Mouse (Mus musculus) liver, embryonic 11.5 days (tissue): ENCODE data around the gene Slc39a11. TPM values are rescaled to one million over a fixed set of nuclear protein-coding genes. Genes with fewer than 3 reads are reported as not detected.
A peak's percentile ranks its signal among the peaks of the same experiment; 100 is the strongest.

Source experiments
- ATAC-seq: fragments of 200-750 bp; cut with Nextera tagmentation; replicated peaks from 2 replicates; pipeline ENCODE4 v1.8.0; 2017; ENCODE audit warnings: moderate number of reproducible peaks, mild to moderate bottlenecking, moderate TSS enrichment, moderate library complexity; ENCODE audit not compliant: low FRiP score
- DNase-seq: peaks from one replicate; pipeline ENCODE4 v3.0.0-alpha.2; 2017; ENCODE audit warnings: low spot score
- H3K27ac ChIP-seq: fragments of 300-500 bp; sonication (generic); 2 replicates; pipeline ENCODE4 v1.5.1; 2014; ENCODE audit warnings: mild to moderate bottlenecking, low read depth, low read length, control low read depth
- H3K27me3 ChIP-seq: fragments of 300-500 bp; sonication (generic); replicated peaks from 2 replicates; pipeline ENCODE4 v1.6.1; 2014; ENCODE audit warnings: low read length, mixed read lengths; ENCODE audit not compliant: control insufficient read depth, insufficient read depth
- H3K36me3 ChIP-seq: fragments of 300-500 bp; sonication (generic); 2 replicates; pipeline ENCODE4 v1.6.1; 2014; ENCODE audit warnings: mild to moderate bottlenecking, low read length, moderate library complexity, mixed read lengths; ENCODE audit not compliant: control insufficient read depth, insufficient read depth
- H3K4me1 ChIP-seq: fragments of 300-500 bp; sonication (generic); replicated peaks from 2 replicates; pipeline ENCODE4 v1.6.1; 2014; ENCODE audit warnings: low read length, mixed read lengths; ENCODE audit not compliant: control insufficient read depth, insufficient read depth
- H3K4me2 ChIP-seq: fragments of 300-500 bp; sonication (generic); 2 replicates; pipeline ENCODE4 v1.6.1; 2014; ENCODE audit warnings: mild to moderate bottlenecking, control low read depth, moderate library complexity
- H3K4me3 ChIP-seq: fragments of 300-500 bp; sonication (generic); 2 replicates; pipeline ENCODE4 v1.5.1; 2014; ENCODE audit warnings: low read depth, low read length, control low read depth
- H3K9ac ChIP-seq: fragments of 300-500 bp; sonication (generic); 2 replicates; pipeline ENCODE4 v1.6.1; 2014; ENCODE audit warnings: low read depth, low read length, control low read depth
- H3K9me3 ChIP-seq: fragments of 300-500 bp; sonication (generic); 2 replicates; pipeline ENCODE4 v1.6.1; 2016; ENCODE audit warnings: low read length, inconsistent platforms, mixed read lengths; ENCODE audit not compliant: control insufficient read depth
- WGBS: fragments of 180-500 bp; shearing (Covaris S2); extraction: QIAGEN DNeasy Blood & Tissue Kit; methylation state at CpG from one replicate; pipeline ENCODE4 v1.1.7; 2014; 5-methylcytosine and 5-hydroxymethylcytosine counted together
- polyA plus RNA-seq: library from polyadenylated mRNA; unstranded; fragments of >200 nt; fragmentation: Nextera tagmentation; extraction: Ambion mirVana; gene quantifications from 2 replicates; pipeline ENCODE4 v1.2.1, GENCODE M21; 2014

Gene Slc39a11
- polyA plus RNA-seq, 1 experiment from 2014 or later: 20.9 TPM

GRCm38 (mm10) chr11:113676847-113677246 lies 27.0 kb upstream of the Slc39a11 start:
- H3K4me1 ChIP-seq: peaks cover 17% of the 10 kb centered on the region
- no peak overlapping the region for H3K27ac ChIP-seq
- peaks cover 23% of the 10 kb centered on the region for H3K36me3 ChIP-seq
- 87% methylated on average over 2 of the region's 2 CpGs for WGBS
- no peak for ATAC-seq
- H3K27me3 ChIP-seq: no peaks in the 10 kb centered on the region
- no peak overlapping the region for H3K9ac ChIP-seq
- H3K4me2 ChIP-seq: no peak overlapping the region
- DNase-seq: no peak
- H3K9me3 ChIP-seq: no peaks in the 10 kb centered on the region
- no peak overlapping the region for H3K4me3 ChIP-seq

DNA sequence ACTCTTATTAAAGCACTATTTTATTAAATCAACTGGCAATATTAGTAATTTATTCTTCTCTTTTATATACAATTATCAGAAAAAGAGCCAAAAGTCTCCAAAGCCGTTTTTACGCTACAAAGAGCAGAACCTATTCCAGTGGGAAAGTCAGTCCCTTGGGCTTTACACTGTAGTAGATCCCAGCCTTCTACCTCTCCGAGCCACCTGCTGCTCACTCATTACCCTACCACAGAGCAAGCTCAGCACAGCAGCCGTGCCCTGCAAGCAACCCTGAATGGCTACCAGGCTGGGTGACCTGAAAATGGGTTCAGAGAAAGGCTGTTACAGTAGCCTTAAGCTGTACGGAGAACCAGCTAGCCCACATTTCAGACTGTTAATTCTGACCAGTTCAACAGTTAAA lies 24.7 kb upstream of the Slc39a11 start:
- Histone ChIP-seq H3K27ac (no peak overlapping the region), H3K4me3 (no peak overlapping the region), H3K9ac (no peak overlapping the region), H3K4me2 (no peak overlapping the region), H3K27me3 (no peaks in the 10 kb centered on the region), H3K36me3 (peaks cover 38% of the 10 kb centered on the region), H3K4me1 (peaks cover 11% of the 10 kb centered on the region; the same call in 1 of the 2 replicates), H3K9me3 (no peaks in the 10 kb centered on the region)
- no peak for DNase-seq
- no peak for ATAC-seq
- 92% methylated on average over 5 of the region's 5 CpGs for WGBS

DNA sequence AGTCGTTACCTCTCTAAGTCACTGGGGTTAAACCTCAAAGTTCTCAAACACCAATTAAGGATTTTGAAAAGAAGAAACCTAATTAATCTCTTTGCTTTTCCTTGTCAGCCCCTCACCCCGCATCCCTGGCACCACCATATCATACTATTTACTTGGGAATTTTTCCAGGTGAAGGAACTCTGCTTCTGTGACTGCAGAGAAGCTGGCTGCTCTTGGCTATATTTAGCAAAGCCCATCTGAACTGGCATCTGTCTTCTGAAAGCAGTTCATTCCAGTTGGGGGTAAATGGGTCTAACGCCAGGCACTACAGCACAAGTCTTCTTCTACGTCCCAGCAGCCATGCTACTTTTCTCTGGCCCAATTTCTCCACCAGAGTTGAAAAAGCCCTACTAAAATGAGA lies 23.7 kb upstream of the Slc39a11 start:
- no peaks in the 10 kb centered on the region for H3K9me3 ChIP-seq
- no peak overlapping the region for H3K4me3 ChIP-seq
- H3K27ac ChIP-seq: no peak overlapping the region
- H3K4me2 ChIP-seq: no peak overlapping the region
- no peak for DNase-seq
- peaks cover 11% of the 10 kb centered on the region for H3K4me1 ChIP-seq
- H3K27me3 ChIP-seq: no peaks in the 10 kb centered on the region
- 92% methylated on average over 4 of the region's 4 CpGs for WGBS
- peaks cover 41% of the 10 kb centered on the region for H3K36me3 ChIP-seq
- no peak for ATAC-seq
- H3K9ac ChIP-seq: no peak overlapping the region

- H3K27me3 ChIP-seq: no peaks in the 10 kb centered on the region
- H3K27ac ChIP-seq: no peak overlapping the region
- ATAC-seq: peak; percentile 50; the same call in 1 of the 2 replicates
- H3K9me3 ChIP-seq: no peaks in the 10 kb centered on the region
- peaks cover 37% of the 10 kb centered on the region for H3K4me1 ChIP-seq
- WGBS: 73% methylated on average over 4 of the region's 4 CpGs
- H3K9ac ChIP-seq: no peak overlapping the region
- no peak overlapping the region for H3K4me3 ChIP-seq
- H3K36me3 ChIP-seq: peaks cover 37% of the 10 kb centered on the region
- no peak overlapping the region for H3K4me2 ChIP-seq
- DNase-seq: no peak
These were observed 19.8 kb upstream of the Slc39a11 start for GRCm38 (mm10) chr11:113669711-113670110.

DNA sequence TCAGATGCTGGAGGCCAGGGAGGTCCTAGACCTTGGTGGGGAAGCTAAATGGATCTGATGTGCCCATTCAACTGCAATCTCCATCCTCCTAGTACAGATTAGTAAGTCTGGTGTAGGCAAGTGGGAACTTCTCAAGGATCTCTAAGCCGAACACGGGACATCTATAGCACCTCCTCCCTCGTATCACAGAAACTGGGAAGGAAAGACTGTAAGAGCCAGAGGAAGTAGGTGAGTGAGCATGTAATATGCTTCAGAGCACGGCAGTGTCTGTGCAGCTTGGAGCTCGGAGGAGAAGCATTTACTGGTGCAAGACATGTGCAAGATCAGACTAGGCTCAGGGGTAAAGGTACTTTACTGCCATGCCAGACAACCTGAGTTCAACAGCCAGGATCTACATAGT lies 19.0 kb upstream of the Slc39a11 start:
- Histone ChIP-seq H3K4me1 (peaks cover 37% of the 10 kb centered on the region), H3K27ac (no peak overlapping the region), H3K9ac (no peak overlapping the region), H3K27me3 (no peaks in the 10 kb centered on the region), H3K36me3 (peaks cover 39% of the 10 kb centered on the region), H3K4me2 (no peak overlapping the region), H3K4me3 (no peak overlapping the region), H3K9me3 (no peaks in the 10 kb centered on the region)
- ATAC-seq (no peak), DNase-seq (no peak)
- WGBS: 83% methylated on average over 5 of the region's 5 CpGs

GRCm38 (mm10) chr11:113667704-113668103 lies 17.8 kb upstream of the Slc39a11 start:
- 74% methylated on average over 4 of the region's 4 CpGs for WGBS
- Histone ChIP-seq H3K9me3 (no peaks in the 10 kb centered on the region), H3K27ac (peak overlapping the region; percentile 32), H3K9ac (no peak overlapping the region), H3K27me3 (no peaks in the 10 kb centered on the region), H3K4me2 (no peak overlapping the region; the same call in 1 of the 2 replicates), H3K4me1 (peaks cover 37% of the 10 kb centered on the region), H3K4me3 (no peak overlapping the region), H3K36me3 (peaks cover 35% of the 10 kb centered on the region)
- ATAC-seq (no peak), DNase-seq (no peak)

GRCm38 (mm10) chr11:113667122-113667521 lies 17.2 kb upstream of the Slc39a11 start:
- no peaks in the 10 kb centered on the region for H3K9me3 ChIP-seq
- peaks cover 34% of the 10 kb centered on the region for H3K36me3 ChIP-seq
- no peak for DNase-seq
- 67% methylated on average over 2 of the region's 2 CpGs for WGBS
- H3K4me2 ChIP-seq: no peak overlapping the region
- H3K4me1 ChIP-seq: peaks cover 37% of the 10 kb centered on the region
- peak overlapping the region; percentile 32 for H3K27ac ChIP-seq
- no peak overlapping the region for H3K4me3 ChIP-seq
- H3K9ac ChIP-seq: no peak overlapping the region
- H3K27me3 ChIP-seq: no peaks in the 10 kb centered on the region
- no peak for ATAC-seq

DNA sequence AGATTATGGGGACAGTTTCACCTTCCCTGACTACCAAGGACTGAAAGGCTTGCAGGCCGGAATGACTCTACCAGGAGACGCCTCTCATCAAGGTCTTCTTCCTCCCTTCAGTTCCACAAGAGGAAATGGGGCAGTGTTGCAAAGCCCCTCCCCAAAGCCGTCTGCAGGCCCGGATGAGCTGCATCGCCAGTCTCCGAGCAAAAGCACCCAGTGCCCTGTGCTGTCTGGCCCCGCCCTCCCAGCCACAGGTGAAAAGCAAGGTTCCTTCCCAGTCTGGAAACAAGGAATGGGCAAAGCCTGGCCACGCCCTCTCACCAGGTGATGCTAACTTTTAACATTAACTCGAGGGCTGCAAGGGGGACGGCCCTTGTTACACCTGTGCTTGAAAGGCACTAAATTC lies 16.8 kb upstream of the Slc39a11 start:
- peak overlapping the region; percentile 44 for H3K4me2 ChIP-seq
- WGBS: 49% methylated on average over 10 of the region's 10 CpGs
- H3K27ac ChIP-seq: peak overlapping the region; percentile 38; the same call in 1 of the 2 replicates
- H3K9me3 ChIP-seq: no peaks in the 10 kb centered on the region
- no peak overlapping the region for H3K4me3 ChIP-seq
- no peaks in the 10 kb centered on the region for H3K27me3 ChIP-seq
- peaks cover 37% of the 10 kb centered on the region for H3K36me3 ChIP-seq
- DNase-seq: no peak
- H3K9ac ChIP-seq: no peak overlapping the region
- peaks cover 37% of the 10 kb centered on the region for H3K4me1 ChIP-seq
- ATAC-seq: no peak

DNA sequence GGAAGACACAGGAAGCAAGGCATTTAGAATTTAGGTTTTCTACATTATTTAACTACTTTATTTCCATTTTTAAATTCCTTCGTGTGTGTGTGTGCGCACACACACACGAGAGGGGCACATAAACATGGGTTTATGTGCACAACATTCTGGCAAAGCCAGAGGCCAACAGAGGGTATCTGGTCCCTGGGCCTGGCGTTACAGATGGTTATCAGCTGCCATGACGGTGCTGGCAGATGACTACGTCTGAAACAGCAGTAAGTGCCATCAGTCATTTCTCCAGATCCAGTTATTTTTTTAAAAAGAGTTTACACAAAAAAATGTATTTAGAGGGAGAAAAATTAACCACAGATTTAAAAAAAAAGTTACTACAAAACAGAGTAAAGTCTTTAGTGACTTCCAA lies 16.3 kb upstream of the Slc39a11 start:
- WGBS: 56% methylated on average over 6 of the region's 6 CpGs
- Histone ChIP-seq H3K4me3 (no peak overlapping the region), H3K4me2 (peak overlapping the region; percentile 33)

More for the DNA sequence above, 16.3 kb upstream of the Slc39a11 start:
- Histone ChIP-seq H3K27ac (peak overlapping the region; percentile 38; the same call in 1 of the 2 replicates), H3K4me1 (peaks cover 37% of the 10 kb centered on the region), H3K27me3 (no peaks in the 10 kb centered on the region), H3K9me3 (no peaks in the 10 kb centered on the region), H3K36me3 (peaks cover 35% of the 10 kb centered on the region), H3K9ac (no peak overlapping the region)
- 0 out of 2 replicates have a peak, but pooled peaks have one; percentile 58 for ATAC-seq
- DNase-seq: no peak
